Mouse (Mus musculus): ENCODE results near the gene Josd1. TPM values are rescaled to one million over a fixed set of nuclear protein-coding genes. Genes with fewer than 3 reads are reported as not detected.

Gene Josd1
- polyA plus RNA-seq, 1 experiment from 2014 or later: 13.8 TPM

GRCm38 (mm10) chr15:79697558-79698187 lies 10.0 kb upstream of the Josd1 start:
- DNase-seq (ENCODE audit: low spot score): no peak
- Histone ChIP-seq H3K4me3 (ENCODE audit: low read depth, low read length) (no peak overlapping the region), H3K4me1 (replicated peaks; ENCODE audit: control insufficient read depth, insufficient read depth, low read length) (peaks cover 5% of the 10 kb centered on the region), H3K4me2 (ENCODE audit: low read length) (no peak overlapping the region), H3K27me3 (replicated peaks; ENCODE audit: control insufficient read depth, insufficient read depth, low read length) (no peaks in the 10 kb centered on the region), H3K9ac (ENCODE audit: low read length) (no peak overlapping the region), H3K9me3 (ENCODE audit: control insufficient read depth, low read length) (no peaks in the 10 kb centered on the region), H3K36me3 (ENCODE audit: control insufficient read depth, insufficient read depth, low read length) (peaks cover 26% of the 10 kb centered on the region), H3K27ac (ENCODE audit: low read depth) (no peak overlapping the region)
- 73% methylated on average over 9 of the region's 9 CpGs for WGBS
- no peak for ATAC-seq (replicated peaks; ENCODE audit: low FRiP score, low TSS enrichment, low read depth)

GRCm38 (mm10) chr15:79697011-79697410 lies 9.3 kb upstream of the Josd1 start:
- H3K27ac ChIP-seq (ENCODE audit: low read depth): no peak overlapping the region
- no peak overlapping the region for H3K9ac ChIP-seq (ENCODE audit: low read length)
- H3K4me2 ChIP-seq (ENCODE audit: low read length): no peak overlapping the region
- DNase-seq (ENCODE audit: low spot score) (no peak), ATAC-seq (replicated peaks; ENCODE audit: low FRiP score, low TSS enrichment, low read depth) (no peak)
- WGBS: 86% methylated on average over 6 of the region's 6 CpGs
- H3K4me3 ChIP-seq (ENCODE audit: low read depth, low read length): no peak overlapping the region
- no peaks in the 10 kb centered on the region for H3K9me3 ChIP-seq (ENCODE audit: control insufficient read depth, low read length)
- peaks cover 12% of the 10 kb centered on the region for H3K4me1 ChIP-seq (replicated peaks; ENCODE audit: control insufficient read depth, insufficient read depth, low read length)
- no peaks in the 10 kb centered on the region for H3K27me3 ChIP-seq (replicated peaks; ENCODE audit: control insufficient read depth, insufficient read depth, low read length)
- H3K36me3 ChIP-seq (ENCODE audit: control insufficient read depth, insufficient read depth, low read length): peaks cover 26% of the 10 kb centered on the region

GRCm38 (mm10) chr15:79696508-79696907 lies 8.8 kb upstream of the Josd1 start:
- peaks cover 17% of the 10 kb centered on the region for H3K4me1 ChIP-seq (replicated peaks; ENCODE audit: control insufficient read depth, insufficient read depth, low read length)
- H3K9me3 ChIP-seq (ENCODE audit: control insufficient read depth, low read length): no peaks in the 10 kb centered on the region
- ATAC-seq (replicated peaks; ENCODE audit: low FRiP score, low TSS enrichment, low read depth): no peak
- peaks cover 26% of the 10 kb centered on the region for H3K36me3 ChIP-seq (ENCODE audit: control insufficient read depth, insufficient read depth, low read length)
- H3K27me3 ChIP-seq (replicated peaks; ENCODE audit: control insufficient read depth, insufficient read depth, low read length): no peaks in the 10 kb centered on the region
- no peak for DNase-seq (ENCODE audit: low spot score)
- H3K27ac ChIP-seq (ENCODE audit: low read depth): no peak overlapping the region
- H3K4me3 ChIP-seq (ENCODE audit: low read depth, low read length): no peak overlapping the region
- 96% methylated on average over 2 of the region's 2 CpGs for WGBS
- H3K9ac ChIP-seq (ENCODE audit: low read length): no peak overlapping the region
- no peak overlapping the region for H3K4me2 ChIP-seq (ENCODE audit: low read length)

- 42% methylated on average over 3 of the region's 3 CpGs for WGBS
- ATAC-seq (replicated peaks; ENCODE audit: low FRiP score, low TSS enrichment, low read depth) (no peak), DNase-seq (ENCODE audit: low spot score) (no peak)
- Histone ChIP-seq H3K9ac (ENCODE audit: low read length) (no peak overlapping the region), H3K4me2 (ENCODE audit: low read length) (no peak overlapping the region), H3K4me1 (replicated peaks; ENCODE audit: control insufficient read depth, insufficient read depth, low read length) (peaks cover 17% of the 10 kb centered on the region), H3K9me3 (ENCODE audit: control insufficient read depth, low read length) (no peaks in the 10 kb centered on the region), H3K27ac (ENCODE audit: low read depth) (no peak overlapping the region), H3K36me3 (ENCODE audit: control insufficient read depth, insufficient read depth, low read length) (peaks cover 26% of the 10 kb centered on the region), H3K27me3 (replicated peaks; ENCODE audit: control insufficient read depth, insufficient read depth, low read length) (no peaks in the 10 kb centered on the region), H3K4me3 (ENCODE audit: low read depth, low read length) (no peak overlapping the region)
Measured at GRCm38 (mm10) chr15:79695516-79695915, 7.8 kb upstream of the Josd1 start.

- no peaks in the 10 kb centered on the region for H3K27me3 ChIP-seq (replicated peaks; ENCODE audit: control insufficient read depth, insufficient read depth, low read length)
- no peak overlapping the region for H3K9ac ChIP-seq (ENCODE audit: low read length)
- H3K9me3 ChIP-seq (ENCODE audit: control insufficient read depth, low read length): no peaks in the 10 kb centered on the region
- ATAC-seq (replicated peaks; ENCODE audit: low FRiP score, low TSS enrichment, low read depth): no peak
- H3K4me1 ChIP-seq (replicated peaks; ENCODE audit: control insufficient read depth, insufficient read depth, low read length): peaks cover 17% of the 10 kb centered on the region
- DNase-seq (ENCODE audit: low spot score): no peak
- peaks cover 26% of the 10 kb centered on the region for H3K36me3 ChIP-seq (ENCODE audit: control insufficient read depth, insufficient read depth, low read length)
- WGBS: 89% methylated on average over 4 of the region's 4 CpGs
- H3K4me3 ChIP-seq (ENCODE audit: low read depth, low read length): no peak overlapping the region
- H3K4me2 ChIP-seq (ENCODE audit: low read length): no peak overlapping the region
- no peak overlapping the region for H3K27ac ChIP-seq (ENCODE audit: low read depth)
Measured at GRCm38 (mm10) chr15:79694512-79694911, 6.8 kb upstream of the Josd1 start.

GRCm38 (mm10) chr15:79693740-79694139 lies 6.0 kb upstream of the Josd1 start:
- H3K9me3 ChIP-seq (ENCODE audit: control insufficient read depth, low read length): no peaks in the 10 kb centered on the region
- ATAC-seq (replicated peaks; ENCODE audit: low FRiP score, low TSS enrichment, low read depth) (no peak), DNase-seq (ENCODE audit: low spot score) (no peak)
- H3K36me3 ChIP-seq (ENCODE audit: control insufficient read depth, insufficient read depth, low read length): peaks cover 26% of the 10 kb centered on the region
- H3K4me2 ChIP-seq (ENCODE audit: low read length): no peak overlapping the region
- H3K9ac ChIP-seq (ENCODE audit: low read length): no peak overlapping the region
- H3K27me3 ChIP-seq (replicated peaks; ENCODE audit: control insufficient read depth, insufficient read depth, low read length): no peaks in the 10 kb centered on the region
- 61% methylated on average over 11 of the region's 11 CpGs for WGBS
- H3K4me3 ChIP-seq (ENCODE audit: low read depth, low read length): no peak overlapping the region
- peaks cover 17% of the 10 kb centered on the region for H3K4me1 ChIP-seq (replicated peaks; ENCODE audit: control insufficient read depth, insufficient read depth, low read length)
- no peak overlapping the region for H3K27ac ChIP-seq (ENCODE audit: low read depth)

GRCm38 (mm10) chr15:79692334-79692733 lies 4.6 kb upstream of the Josd1 start:
- Histone ChIP-seq H3K4me3 (ENCODE audit: low read depth, low read length) (no peak overlapping the region), H3K9ac (ENCODE audit: low read length) (no peak overlapping the region), H3K4me1 (replicated peaks; ENCODE audit: control insufficient read depth, insufficient read depth, low read length) (peaks cover 22% of the 10 kb centered on the region), H3K9me3 (ENCODE audit: control insufficient read depth, low read length) (no peaks in the 10 kb centered on the region), H3K27ac (ENCODE audit: low read depth) (no peak overlapping the region), H3K27me3 (replicated peaks; ENCODE audit: control insufficient read depth, insufficient read depth, low read length) (no peaks in the 10 kb centered on the region), H3K36me3 (ENCODE audit: control insufficient read depth, insufficient read depth, low read length) (peaks cover 26% of the 10 kb centered on the region), H3K4me2 (ENCODE audit: low read length) (peak overlapping the region; percentile 98)
- DNase-seq (ENCODE audit: low spot score): no peak
- no peak for ATAC-seq (replicated peaks; ENCODE audit: low FRiP score, low TSS enrichment, low read depth)
- 74% methylated on average over 5 of the region's 5 CpGs for WGBS

GRCm38 (mm10) chr15:79691023-79691508 lies 3.3 kb upstream of the Josd1 start:
- H3K4me1 ChIP-seq (replicated peaks; ENCODE audit: control insufficient read depth, insufficient read depth, low read length): peaks cover 23% of the 10 kb centered on the region
- no peaks in the 10 kb centered on the region for H3K9me3 ChIP-seq (ENCODE audit: control insufficient read depth, low read length)
- H3K4me2 ChIP-seq (ENCODE audit: low read length): peak overlapping the region; percentile 98
- ATAC-seq (replicated peaks; ENCODE audit: low FRiP score, low TSS enrichment, low read depth) (peak; percentile 21), DNase-seq (ENCODE audit: low spot score) (no peak)
- WGBS: under 1% methylated on average over 51 of the region's 53 CpGs
- peak overlapping the region; percentile 80 for H3K4me3 ChIP-seq (ENCODE audit: low read depth, low read length)
- peaks cover 18% of the 10 kb centered on the region for H3K36me3 ChIP-seq (ENCODE audit: control insufficient read depth, insufficient read depth, low read length)
- peak overlapping the region; percentile 73 for H3K27ac ChIP-seq (ENCODE audit: low read depth)
- no peaks in the 10 kb centered on the region for H3K27me3 ChIP-seq (replicated peaks; ENCODE audit: control insufficient read depth, insufficient read depth, low read length)
- H3K9ac ChIP-seq (ENCODE audit: low read length): peak overlapping the region; percentile 88

GRCm38 (mm10) chr15:79690426-79691022 lies 2.8 kb upstream of the Josd1 start, which contains the start of gene Gtpbp1:
Gene Gtpbp1, plus strand, starts transcription at chr15:79690845.
- peak within 1 kb of the TSS; percentile 73 for H3K27ac ChIP-seq (ENCODE audit: low read depth)
- H3K36me3 ChIP-seq (ENCODE audit: control insufficient read depth, insufficient read depth, low read length): peaks cover 16% of the 10 kb centered on the region
- DNase-seq (ENCODE audit: low spot score) (peak; percentile 93), ATAC-seq (replicated peaks; ENCODE audit: low FRiP score, low TSS enrichment, low read depth) (peak; percentile 96)
- H3K4me2 ChIP-seq (ENCODE audit: low read length): peak within 1 kb of the TSS; percentile 98
- H3K27me3 ChIP-seq (replicated peaks; ENCODE audit: control insufficient read depth, insufficient read depth, low read length): no peaks in the 10 kb centered on the region
- H3K9me3 ChIP-seq (ENCODE audit: control insufficient read depth, low read length): no peaks in the 10 kb centered on the region
- H3K4me1 ChIP-seq (replicated peaks; ENCODE audit: control insufficient read depth, insufficient read depth, low read length): peaks cover 28% of the 10 kb centered on the region
- under 1% methylated on average over 45 of the region's 45 CpGs for WGBS
- H3K4me3 ChIP-seq (ENCODE audit: low read depth, low read length): peak within 1 kb of the TSS; percentile 80
- H3K9ac ChIP-seq (ENCODE audit: low read length): peak within 1 kb of the TSS; percentile 88

All from intestine, embryonic 14.5 days (tissue).